Mouse (Mus musculus) cerebellum, adult 2 months (tissue): ENCODE results near the gene Zfp119a. TPM values are rescaled to one million over a fixed set of nuclear protein-coding genes. Genes with fewer than 3 reads are reported as not detected.
"Not testable (repeated sequence)": the region's sequence is repeated elsewhere in the genome, so short reads cannot be mapped to it uniquely, and the experiment has no call there.

Source experiments
- DNase-seq, 2 experiments: peaks; one replicate each; pipeline ENCODE4 v3.0.0; 2021
- H3K27ac ChIP-seq: fragments of 200-500 bp; 2 replicates; pipeline ENCODE4 v1.5.1; 2012; ENCODE audit warnings: low read length, control low read depth, inconsistent platforms; ENCODE audit not compliant: insufficient read depth
- H3K27me3 ChIP-seq: fragments of 200-500 bp; 2 replicates; pipeline ENCODE4 v1.6.1; 2012; ENCODE audit warnings: inconsistent platforms, mild to moderate bottlenecking, low read length, moderate library complexity; ENCODE audit not compliant: control insufficient read depth, insufficient read depth
- H3K4me1 ChIP-seq: fragments of 200-500 bp; 2 replicates; pipeline ENCODE4 v1.6.1; 2011; ENCODE audit warnings: low read length; ENCODE audit not compliant: control insufficient read depth, insufficient read depth
- H3K4me3 ChIP-seq: fragments of 200-500 bp; replicated peaks from 2 replicates; pipeline ENCODE3; 2011; ENCODE audit warnings: mild to moderate bottlenecking, low read depth, low read length, control low read depth; ENCODE audit not compliant: insufficient read depth
- CTCF ChIP-seq: fragments of 200-500 bp; IDR thresholded peaks from 2 replicates; pipeline ENCODE4 v1.5.1; 2011; ENCODE audit warnings: low read depth, mild to moderate bottlenecking, control low read depth, low read length, moderate library complexity, borderline replicate concordance; ENCODE audit not compliant: insufficient read depth
- POLR2A ChIP-seq: fragments of 200-500 bp; IDR thresholded peaks from 2 replicates; pipeline ENCODE4 v1.6.1; 2011; ENCODE audit warnings: low read length, control low read depth, borderline replicate concordance; ENCODE audit not compliant: insufficient read depth
- WGBS: fragments of 180-500 bp; shearing (Covaris S2); methylation state at CpG from one replicate; pipeline ENCODE4 v1.1.7; 2018; 5-methylcytosine and 5-hydroxymethylcytosine counted together
- polyA plus RNA-seq: library from polyadenylated mRNA; depleted of rRNA; stranded (reverse); fragments of >200 nt; gene quantifications from 2 replicates; pipeline ENCODE4 v1.2.3, GENCODE M21; 2012; rRNA removed

Gene Zfp119a
- polyA plus RNA-seq: 3.6 and 4.3 TPM in 2 replicates

GRCm38 (mm10) chr17:55878636-55879369 lies at the start of gene Zfp119a:
Gene Zfp119a, minus strand, starts transcription at chr17:55878930.
- TF ChIP-seq POLR2A: peak; percentile 93
- 0% methylated on average over 39 of the region's 53 CpGs for WGBS
- not testable (repeated sequence) for H3K27me3 ChIP-seq, H3K4me1 ChIP-seq
- Histone ChIP-seq H3K27ac (peak within 1 kb of the TSS; percentile 83), H3K4me3 (peak within 1 kb of the TSS; percentile 93)
- peak; percentile 90 for DNase-seq

DNA sequence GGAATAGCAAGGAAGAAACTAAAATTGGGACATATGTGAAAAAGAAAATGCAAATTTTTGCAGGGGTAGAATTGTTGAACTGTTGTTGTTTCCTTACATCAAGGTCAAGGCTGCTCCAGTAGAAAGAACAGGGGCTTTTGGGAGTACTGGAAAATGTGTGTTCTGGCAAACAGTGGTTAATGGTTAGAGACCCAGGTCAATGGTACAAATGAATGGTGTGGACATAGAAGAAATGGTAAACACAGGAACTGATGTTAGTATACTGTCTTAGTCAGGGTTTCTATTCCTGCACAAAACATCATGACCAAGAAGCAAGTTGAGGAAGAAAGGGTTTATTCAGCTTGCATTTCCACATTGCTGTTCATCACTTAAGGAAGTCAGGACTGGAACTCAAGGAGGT lies 27.9 kb upstream of the Zfp119a start:
- Histone ChIP-seq H3K4me3 (no peak overlapping the region), H3K27ac (no peak overlapping the region), H3K4me1 (no peaks in the 10 kb centered on the region), H3K27me3 (no peaks in the 10 kb centered on the region; the same call in 1 of the 2 replicates)
- TF ChIP-seq POLR2A (no peak), CTCF (no peak)
- no peak for DNase-seq

DNA sequence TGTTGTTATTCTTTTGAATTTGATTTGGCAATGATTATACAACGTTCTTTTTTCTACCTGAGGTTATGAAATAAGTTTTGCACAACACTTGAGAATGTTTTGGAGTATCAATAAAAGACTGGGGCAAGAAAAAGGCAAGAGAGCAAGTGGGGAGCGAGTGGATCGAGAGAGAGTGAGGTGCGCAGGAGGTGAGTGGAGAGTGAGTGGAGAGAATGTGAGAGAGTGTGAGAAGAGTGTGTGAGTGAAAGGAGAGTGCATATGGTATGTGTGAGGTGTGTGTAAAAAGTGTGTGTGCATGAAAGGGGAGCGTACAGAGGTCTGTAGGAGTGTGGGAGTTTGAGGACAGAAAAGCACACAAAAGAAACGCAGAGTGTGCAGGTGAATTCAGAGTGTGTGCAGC lies 25.4 kb upstream of the Zfp119a start:
- Histone ChIP-seq H3K4me1 (no peaks in the 10 kb centered on the region), H3K4me3 (no peak overlapping the region), H3K27me3 (no peaks in the 10 kb centered on the region; the same call in 1 of the 2 replicates), H3K27ac (no peak overlapping the region)
- no peak for DNase-seq
- TF ChIP-seq POLR2A (no peak), CTCF (no peak)
- 75% methylated on average over 6 of the region's 6 CpGs for WGBS

- Histone ChIP-seq H3K4me1 (no peaks in the 10 kb centered on the region), H3K27ac (no peak overlapping the region), H3K4me3 (no peak overlapping the region), H3K27me3 (no peaks in the 10 kb centered on the region; the same call in 1 of the 2 replicates)
- 79% methylated on average over 1 of the region's 1 CpGs for WGBS
- no peak for DNase-seq
- no peak for TF ChIP-seq CTCF
- TF ChIP-seq POLR2A: no peak
These were observed 25.0 kb upstream of the Zfp119a start for GRCm38 (mm10) chr17:55903687-55904086.

DNA sequence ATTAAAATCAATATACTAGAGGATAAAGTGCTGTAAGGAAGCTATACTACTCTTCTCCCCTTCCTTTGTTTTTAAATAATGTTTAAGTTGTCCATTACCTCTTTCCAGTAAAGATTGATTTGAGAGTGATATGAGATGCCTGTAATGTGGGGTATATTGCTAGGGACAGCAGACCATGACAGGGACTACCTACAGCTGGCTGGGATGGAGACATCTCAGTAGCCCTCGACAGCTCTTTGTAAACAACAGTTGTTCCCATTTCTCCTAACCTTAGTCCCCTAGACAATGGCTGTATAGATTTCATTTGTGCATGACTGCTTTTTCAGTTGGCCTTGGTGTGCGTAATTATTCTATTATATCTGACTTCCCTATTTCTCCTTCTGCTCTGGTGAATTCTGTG lies 24.4 kb upstream of the Zfp119a start:
- no peak overlapping the region for H3K27ac ChIP-seq
- DNase-seq: no peak
- no peak overlapping the region for H3K4me3 ChIP-seq
- 39% methylated on average over 2 of the region's 2 CpGs for WGBS
- no peaks in the 10 kb centered on the region for H3K4me1 ChIP-seq
- no peak for TF ChIP-seq POLR2A
- no peak for TF ChIP-seq CTCF
- H3K27me3 ChIP-seq: no peaks in the 10 kb centered on the region; the same call in 1 of the 2 replicates

- not testable (repeated sequence) for H3K27me3 ChIP-seq, H3K4me1 ChIP-seq
- 5% methylated on average over 6 of the region's 8 CpGs for WGBS
- DNase-seq: peak in 1 of 2 experiments; percentile 50
- H3K27ac ChIP-seq: 0 out of 2 replicates have a peak overlapping the region, but pooled peaks have one; percentile 28
- peak overlapping the region; percentile 60 for H3K4me3 ChIP-seq
These were observed 13.8 kb upstream of the Zfp119a start for GRCm38 (mm10) chr17:55892406-55892955.

DNA sequence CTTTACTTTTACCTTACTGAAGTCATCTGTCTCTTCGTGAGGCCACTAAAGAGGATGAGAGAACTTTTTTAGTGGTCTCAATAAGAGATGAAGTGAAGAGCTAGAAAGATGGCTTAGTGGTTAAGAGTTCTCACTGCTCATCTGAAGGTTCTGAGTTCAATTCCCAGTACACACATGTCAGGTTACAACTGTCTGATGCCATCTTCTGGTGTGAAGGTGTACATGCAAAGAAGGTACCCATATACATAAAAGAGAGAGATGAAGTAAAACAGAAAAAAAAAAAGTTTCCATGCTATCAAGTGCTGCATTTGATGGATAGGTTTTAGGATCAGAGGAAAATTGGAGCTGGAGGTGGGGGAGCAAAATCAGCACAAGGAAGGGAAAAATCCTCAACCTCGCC lies 6.2 kb upstream of the Zfp119a start:
- no peak for DNase-seq
- TF ChIP-seq CTCF (no peak), POLR2A (no peak)
- no peaks in the 10 kb centered on the region for H3K4me1 ChIP-seq
- no peaks in the 10 kb centered on the region for H3K27me3 ChIP-seq
- no peak overlapping the region for H3K27ac ChIP-seq
- 53% methylated on average over 2 of the region's 2 CpGs for WGBS
- no peak overlapping the region for H3K4me3 ChIP-seq

DNA sequence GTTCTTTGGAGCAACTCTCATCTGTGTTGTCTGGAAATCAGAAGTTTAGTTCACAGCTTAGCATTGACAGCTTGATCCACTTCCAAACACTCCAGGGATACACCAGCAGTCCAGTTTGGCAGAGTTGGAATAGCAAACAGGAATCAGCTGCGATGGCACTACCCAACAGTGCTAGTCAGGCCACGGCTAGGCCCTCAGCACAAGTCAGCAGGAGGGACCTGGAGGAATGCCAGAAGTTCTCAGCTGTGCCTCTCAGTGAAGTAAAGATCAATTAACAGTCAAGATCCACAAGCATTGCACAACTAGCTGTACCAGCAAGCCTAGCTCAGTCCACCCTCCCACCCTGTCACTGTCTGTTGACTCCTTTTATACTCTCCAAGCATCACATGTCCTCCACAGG lies 4.9 kb upstream of the Zfp119a start:
- H3K27me3 ChIP-seq: no peaks in the 10 kb centered on the region
- no peak overlapping the region for H3K27ac ChIP-seq
- TF ChIP-seq CTCF (no peak), POLR2A (no peak)
- DNase-seq: no peak
- no peak overlapping the region for H3K4me3 ChIP-seq
- WGBS: 11% methylated on average over 2 of the region's 2 CpGs
- H3K4me1 ChIP-seq: no peaks in the 10 kb centered on the region
